Mouse (Mus musculus) bone marrow, adult 2 months (tissue): Measurements from ENCODE around the gene Pon2.

ENCODE experiments used
- CTCF ChIP-seq: fragments of 200-500 bp; IDR thresholded peaks from 2 replicates; pipeline ENCODE4 v1.5.1; 2011; ENCODE audit warnings: low read length, control low read depth; ENCODE audit not compliant: control insufficient read depth, insufficient read depth
- POLR2A ChIP-seq: fragments of 200-500 bp; IDR thresholded peaks from 2 replicates; pipeline ENCODE4 v1.6.1; 2011; ENCODE audit warnings: low read depth, mild to moderate bottlenecking, control low read depth, low read length, borderline replicate concordance; ENCODE audit not compliant: control insufficient read depth

DNA sequence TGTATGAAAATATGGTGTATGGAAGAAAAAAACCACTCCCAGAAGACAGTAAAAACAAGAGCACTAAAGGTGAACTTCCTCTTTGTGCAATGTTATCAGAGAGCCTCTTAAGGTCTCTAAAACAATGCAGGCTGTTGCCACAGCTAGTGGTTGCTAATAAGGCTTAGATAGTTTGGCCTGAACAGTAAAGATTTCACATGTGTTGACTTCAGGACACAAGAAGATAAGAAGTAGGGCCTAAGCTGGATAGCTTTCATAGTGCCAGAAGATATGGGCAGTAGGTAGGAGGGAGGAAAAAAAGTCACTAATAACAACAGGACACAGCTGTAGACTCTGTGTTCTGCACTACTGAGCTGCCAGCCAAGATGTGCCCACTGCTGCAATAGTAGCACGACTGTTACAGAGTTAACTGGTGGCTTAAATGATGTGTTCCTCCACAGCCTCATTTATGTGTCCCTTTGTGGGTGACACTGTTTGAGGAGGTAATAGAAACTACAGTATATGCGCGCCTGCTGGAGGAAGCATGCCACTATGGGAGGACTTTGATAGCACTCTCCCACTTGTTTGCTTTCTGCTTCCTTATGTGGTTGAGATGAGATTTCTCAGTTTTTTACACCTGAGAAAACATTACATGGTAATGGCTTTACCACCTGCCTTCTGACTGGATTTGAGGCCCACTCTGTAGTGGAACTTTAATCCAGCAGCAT, 17.0 kb upstream of the Pon2 start:
- TF ChIP-seq CTCF, result no peak
- TF ChIP-seq POLR2A, result no peak
